In the genomic region with DNA sequence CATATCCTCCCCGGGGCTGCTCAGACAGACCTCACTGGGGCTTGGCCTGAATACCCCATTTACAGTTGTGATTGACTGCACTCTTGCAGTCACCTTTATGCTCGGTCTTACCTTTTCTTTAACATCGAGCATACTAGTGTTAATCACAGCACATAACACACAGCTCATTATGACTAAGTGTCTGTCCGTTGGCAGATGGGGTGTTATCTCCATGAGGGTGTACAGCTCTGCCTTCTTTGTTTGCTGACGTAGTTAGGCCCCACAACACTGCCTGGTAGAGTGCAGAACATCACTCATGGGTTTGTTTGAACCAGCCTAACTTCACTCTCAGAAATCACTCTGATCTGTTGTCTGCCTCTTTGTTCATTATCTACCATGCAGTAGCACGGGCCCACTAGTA, we compare ENCODE assay signal across 26 mouse cellular contexts. TPM values are rescaled to one million over a fixed set of nuclear protein-coding genes. Genes with fewer than 3 reads are reported as not detected.
"Had no signal": no experiment of that assay in that cellular context is flagged by ENCODE, and none has a peak within 500 bp of the region (broad histone marks: within the 10 kb centered on the region; RNA-seq: fewer than 3 reads in every experiment).

No protein-coding gene starts in this region.

- DNase-seq: cerebellum, adult 9-11 months; cerebellum, postnatal 10 days; cerebellum, postnatal 14 days; cerebellum, postnatal 25 days; cerebellum, postnatal 36 days; embryo, embryonic 11 days; forebrain, postnatal 0 days; gastrocnemius, adult 2 months; gastrocnemius, postnatal 10 days; gastrocnemius, postnatal 14 days; gastrocnemius, postnatal 25 days; gastrocnemius, postnatal 36 days; heart, adult 18-20 months had no signal

- H3K9ac ChIP-seq: embryonic facial prominence, embryonic 12.5 days; embryonic facial prominence, embryonic 13.5 days; embryonic facial prominence, embryonic 15.5 days; forebrain, embryonic 12.5 days; forebrain, embryonic 13.5 days; forebrain, embryonic 15.5 days; forebrain, postnatal 0 days had no signal

- H3K36me3 ChIP-seq: embryonic facial prominence, embryonic 10.5 days; embryonic facial prominence, embryonic 12.5 days; embryonic facial prominence, embryonic 13.5 days; embryonic facial prominence, embryonic 15.5 days; forebrain, embryonic 10.5 days; forebrain, embryonic 12.5 days; forebrain, embryonic 15.5 days; heart, embryonic 10.5 days had no signal

- H3K27ac ChIP-seq: embryonic facial prominence, embryonic 10.5 days; embryonic facial prominence, embryonic 12.5 days; embryonic facial prominence, embryonic 13.5 days; embryonic facial prominence, embryonic 15.5 days; forebrain, embryonic 10.5 days; forebrain, embryonic 12.5 days; forebrain, embryonic 13.5 days; forebrain, embryonic 15.5 days; gastrocnemius, adult 2 months; heart, embryonic 10.5 days had no signal

- H3K4me3 ChIP-seq: embryonic facial prominence, embryonic 10.5 days; embryonic facial prominence, embryonic 12.5 days; embryonic facial prominence, embryonic 13.5 days; embryonic facial prominence, embryonic 15.5 days; erythroblast, embryonic 14.5 days; forebrain, embryonic 10.5 days; forebrain, embryonic 12.5 days; forebrain, embryonic 13.5 days; forebrain, embryonic 15.5 days; gastrocnemius, adult 2 months; heart, embryonic 10.5 days had no signal

- ATAC-seq: forebrain, embryonic 13.5 days; forebrain, embryonic 14.5 days; forebrain, embryonic 15.5 days; forebrain, embryonic 16.5 days; forebrain, postnatal 0 days had no signal

- H3K27me3 ChIP-seq: embryonic facial prominence, embryonic 12.5 days; embryonic facial prominence, embryonic 13.5 days; embryonic facial prominence, embryonic 15.5 days; forebrain, embryonic 12.5 days; forebrain, embryonic 13.5 days; forebrain, embryonic 15.5 days had no signal

- H3K4me2 ChIP-seq: embryonic facial prominence, embryonic 12.5 days; embryonic facial prominence, embryonic 13.5 days; embryonic facial prominence, embryonic 15.5 days; forebrain, embryonic 12.5 days; forebrain, embryonic 13.5 days; forebrain, embryonic 15.5 days; heart, embryonic 11.5 days had no signal

- H3K4me1 ChIP-seq: embryonic facial prominence, embryonic 10.5 days; embryonic facial prominence, embryonic 12.5 days; embryonic facial prominence, embryonic 13.5 days; embryonic facial prominence, embryonic 15.5 days; forebrain, embryonic 10.5 days; forebrain, embryonic 12.5 days had no signal

- H3K9me3 ChIP-seq: embryonic facial prominence, embryonic 10.5 days; embryonic facial prominence, embryonic 12.5 days; embryonic facial prominence, embryonic 13.5 days; embryonic facial prominence, embryonic 15.5 days; forebrain, embryonic 10.5 days; forebrain, embryonic 12.5 days; forebrain, embryonic 13.5 days; forebrain, embryonic 15.5 days; heart, embryonic 10.5 days had no signal

RNA-seq across cellular contexts. Expression of a gene that starts 33.9 kb away (rescaled TPM):
- polyA plus RNA-seq: erythroblast, embryonic 14.5 days had no signal
